Mouse (Mus musculus) adrenal gland, adult 2 months (tissue): ENCODE data around the gene Ttll12. TPM values are rescaled to one million over a fixed set of nuclear protein-coding genes. Genes with fewer than 3 reads are reported as not detected.

Experiments used
- DNase-seq: peaks from one replicate; pipeline ENCODE4 v3.0.0; 2021
- polyA plus RNA-seq: library from polyadenylated mRNA; depleted of rRNA; stranded (reverse); fragments of >200 nt; gene quantifications from 2 replicates; pipeline ENCODE4 v1.2.3, GENCODE M21; 2012
- total RNA-seq, 2 experiments: library from RNA; stranded (reverse); gene quantifications; 2 replicates each; pipeline ENCODE4 v1.2.3; 2021

Ttll12 gene
- total and polyA plus RNA-seq, 3 experiments = 31.7 to 47.4 (median 46.2) TPM

- DNase-seq = no peak
Measured at GRCm38 (mm10) chr15:83593702-83594512, 1.1 kb downstream of the Ttll12 start.

DNA sequence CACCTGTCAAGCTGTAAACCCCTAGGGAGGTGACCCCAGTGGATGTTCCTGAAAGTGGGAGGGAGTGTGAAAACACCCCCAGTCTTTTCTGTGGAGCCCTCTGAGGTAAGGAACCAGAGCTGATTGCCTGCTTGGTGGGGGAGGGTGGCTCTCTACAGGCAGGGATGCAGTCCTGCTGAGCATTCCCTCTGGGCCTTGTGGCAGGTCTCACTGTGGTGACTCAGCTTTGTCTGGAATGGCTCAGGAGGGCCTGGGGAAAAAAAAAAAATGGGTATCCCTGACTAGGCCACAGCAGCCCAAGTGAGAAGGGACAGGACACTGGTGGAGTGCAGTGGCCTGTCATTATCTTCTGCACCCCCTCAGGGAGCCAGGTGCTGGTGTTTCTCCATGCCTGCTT, 1.8 kb downstream of the Ttll12 start:
- peak; percentile 68 for DNase-seq

GRCm38 (mm10) chr15:83592260-83593188, 2.4 kb downstream of the Ttll12 start:
- DNase-seq = no peak

- DNase-seq = no peak
Measured at GRCm38 (mm10) chr15:83591758-83592157, 3.2 kb downstream of the Ttll12 start.

DNA sequence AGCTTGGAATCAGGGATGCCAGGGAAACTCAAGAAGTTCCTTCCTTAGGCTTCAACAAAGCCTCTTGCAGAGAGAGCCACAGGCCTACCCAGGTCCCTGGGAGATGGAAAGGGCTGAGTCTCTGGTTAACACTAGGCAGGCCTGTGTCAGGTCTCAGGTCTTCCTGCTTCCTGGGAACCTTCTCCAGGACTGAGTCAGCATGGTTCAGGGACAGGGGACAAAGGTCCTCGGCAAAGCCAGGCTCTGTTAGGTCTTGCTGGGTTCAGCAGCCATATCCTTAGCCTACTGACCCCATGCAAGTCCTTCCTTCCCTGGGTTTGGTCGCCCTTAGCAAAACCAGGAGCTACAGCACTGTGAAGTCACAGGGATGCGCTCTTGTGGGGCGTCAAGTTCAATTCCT, 4.1 kb downstream of the Ttll12 start:
- no peak for DNase-seq

DNA sequence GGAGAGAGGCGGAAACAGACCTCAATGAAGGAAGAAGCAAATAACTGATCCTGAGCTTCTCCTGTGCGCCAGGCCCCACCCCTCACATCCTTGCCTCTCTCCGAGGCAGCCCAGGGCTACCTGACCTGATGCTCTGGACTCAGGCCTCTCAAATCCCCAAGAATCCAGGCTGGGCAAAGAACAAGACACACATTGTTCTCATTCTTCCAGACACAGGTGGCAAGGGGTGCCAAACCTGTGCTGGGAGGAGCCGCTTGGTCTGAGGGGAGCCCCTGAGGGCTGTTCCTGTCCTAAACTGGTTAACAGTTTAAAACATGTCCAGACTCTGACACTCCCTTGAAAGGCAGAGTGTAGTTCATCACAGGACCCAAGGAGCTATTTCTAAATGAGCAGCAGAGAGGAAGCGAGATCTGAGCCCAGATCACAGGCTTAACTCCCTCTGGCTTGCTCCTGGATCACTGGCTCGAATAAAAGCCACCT, 10.2 kb downstream of the Ttll12 start:
- DNase-seq = no peak

- peak; percentile 78 for DNase-seq
Measured at GRCm38 (mm10) chr15:83583419-83584156, 11.4 kb downstream of the Ttll12 start.

DNA sequence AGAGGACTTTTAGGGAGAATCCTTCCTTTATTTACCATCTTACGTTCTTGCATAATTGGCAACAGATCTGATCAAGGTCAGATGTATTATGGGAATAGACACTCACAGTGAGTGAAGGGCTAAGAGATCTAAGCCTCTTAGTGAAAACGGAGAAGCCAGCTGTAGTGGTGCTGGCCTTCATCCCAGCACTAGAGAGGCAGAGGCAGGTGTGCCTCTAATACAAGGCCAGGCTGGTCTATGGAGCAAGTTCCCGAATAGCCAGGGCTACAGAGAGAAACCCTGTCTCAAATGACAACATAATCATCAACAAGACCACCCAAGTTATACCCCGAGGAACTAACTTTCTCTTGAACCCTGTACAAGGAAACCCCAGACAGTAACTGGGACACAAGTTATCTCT, 12.0 kb downstream of the Ttll12 start:
- DNase-seq = no peak

DNA sequence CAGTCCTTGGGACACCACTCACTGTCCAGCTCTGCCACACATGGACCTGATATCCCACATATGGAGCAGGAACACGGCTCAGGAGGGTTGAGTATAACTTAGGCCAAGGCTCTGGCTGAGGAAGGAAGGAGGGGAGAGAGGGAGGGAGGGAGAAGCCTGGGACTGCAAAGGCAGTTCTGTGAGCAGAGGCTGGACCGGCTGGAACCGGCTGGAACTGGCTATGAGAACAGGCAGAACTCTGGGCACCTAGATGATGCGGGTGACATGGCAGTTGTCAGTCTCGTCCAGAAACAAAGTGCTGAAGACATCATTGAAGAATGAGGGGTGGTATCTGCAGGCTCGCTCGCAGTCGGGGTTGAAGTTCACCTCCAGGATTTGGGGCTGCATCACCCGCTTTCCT, 18.3 kb downstream of the Ttll12 start:
- DNase-seq = no peak

GRCm38 (mm10) chr15:83575543-83575942, 19.4 kb downstream of the Ttll12 start:
- no peak for DNase-seq

DNA sequence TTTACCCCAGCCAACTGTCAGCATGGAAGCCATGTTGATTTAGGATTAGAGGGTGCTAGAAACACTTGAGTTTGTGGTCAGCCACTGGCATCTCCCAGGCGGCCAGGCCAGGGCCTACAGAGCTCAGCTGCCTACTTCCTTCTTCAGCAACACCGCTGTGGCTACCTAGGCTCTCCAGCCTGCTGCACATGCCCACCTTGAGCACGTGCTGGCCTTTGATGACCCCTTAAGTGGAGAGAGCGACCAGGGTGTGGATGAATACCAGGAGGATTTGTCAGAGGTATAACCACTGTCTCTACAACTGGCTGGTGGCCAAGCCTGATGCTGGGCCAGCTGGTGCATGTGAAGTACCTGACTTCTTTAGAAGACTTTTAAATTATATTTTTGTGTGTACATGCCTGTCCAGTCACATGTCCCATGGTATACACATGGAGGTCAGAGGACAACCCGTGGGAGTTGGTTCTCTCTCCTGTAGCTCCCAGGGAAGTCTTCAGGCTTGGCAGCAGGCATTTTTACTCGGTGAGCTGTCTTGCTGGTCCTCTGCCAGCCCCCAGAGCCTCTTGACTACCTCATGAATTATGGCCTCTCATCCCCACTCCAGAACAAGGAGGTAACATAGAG, 20.1 kb downstream of the Ttll12 start:
- DNase-seq = peak; percentile 84

DNA sequence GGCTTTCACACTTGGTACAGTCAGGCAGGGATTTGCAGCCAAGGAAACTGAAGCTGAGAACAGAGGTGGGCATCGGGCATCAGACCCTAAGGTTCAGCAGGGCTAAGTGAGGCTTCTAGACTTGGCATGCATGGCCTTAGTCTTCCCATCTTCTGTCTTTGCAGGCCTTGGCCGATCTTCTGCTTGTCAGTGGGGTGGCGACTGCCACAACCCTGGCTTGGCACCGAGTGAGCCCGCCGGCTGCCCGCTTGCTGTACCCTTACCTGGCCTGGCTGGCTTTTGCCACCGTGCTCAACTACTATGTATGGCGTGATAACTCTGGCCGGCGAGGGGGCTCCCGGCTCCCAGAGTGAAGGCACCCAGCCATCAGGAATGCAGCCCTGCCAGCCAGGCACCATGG, 21.4 kb downstream of the Ttll12 start:
- no peak for DNase-seq

DNA sequence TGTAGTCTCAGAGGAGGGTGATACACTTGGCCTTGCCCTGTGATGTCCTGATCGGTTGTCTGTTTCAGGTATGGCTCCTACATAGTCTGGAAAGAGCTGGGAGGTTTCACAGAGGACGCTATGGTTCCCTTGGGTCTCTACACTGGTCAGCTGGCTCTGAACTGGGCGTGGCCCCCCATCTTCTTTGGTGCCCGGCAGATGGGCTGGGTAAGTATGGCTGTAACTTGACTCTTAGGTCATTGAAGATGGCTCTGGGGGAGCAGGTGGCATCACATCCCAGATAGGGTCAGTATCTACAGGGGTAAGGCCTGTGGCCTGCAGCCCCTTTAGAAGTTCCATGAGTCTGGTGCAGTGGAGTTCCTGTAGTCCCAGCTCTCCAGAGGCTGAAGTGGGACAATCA, 22.8 kb downstream of the Ttll12 start:
- DNase-seq = no peak

GRCm38 (mm10) chr15:83571636-83572035, 23.3 kb downstream of the Ttll12 start:
- DNase-seq = peak; percentile 84

DNA sequence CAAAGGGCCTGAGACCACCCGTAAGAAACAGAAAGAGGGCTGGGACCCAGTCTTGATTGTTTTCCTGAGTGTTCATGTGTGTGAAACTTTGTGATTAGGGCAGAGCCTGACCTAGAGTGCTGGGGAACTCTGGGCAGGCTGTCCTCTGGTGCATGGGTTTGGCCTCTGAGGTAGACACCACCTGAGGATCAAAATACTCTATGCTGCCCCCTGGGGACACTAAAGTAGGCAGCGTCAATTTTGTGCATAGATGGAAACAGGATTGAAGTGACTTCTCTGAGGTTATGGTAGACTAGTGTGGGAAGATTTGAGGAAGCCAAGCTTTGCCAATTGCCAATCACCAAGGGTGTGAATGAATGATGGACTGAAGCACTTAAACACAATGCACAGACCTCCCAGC, 24.3 kb downstream of the Ttll12 start:
- no peak for DNase-seq

- no peak for DNase-seq
Measured at GRCm38 (mm10) chr15:83569682-83570081, 25.3 kb downstream of the Ttll12 start.

GRCm38 (mm10) chr15:83568544-83568943, 26.4 kb downstream of the Ttll12 start:
- peak; percentile 71 for DNase-seq

DNA sequence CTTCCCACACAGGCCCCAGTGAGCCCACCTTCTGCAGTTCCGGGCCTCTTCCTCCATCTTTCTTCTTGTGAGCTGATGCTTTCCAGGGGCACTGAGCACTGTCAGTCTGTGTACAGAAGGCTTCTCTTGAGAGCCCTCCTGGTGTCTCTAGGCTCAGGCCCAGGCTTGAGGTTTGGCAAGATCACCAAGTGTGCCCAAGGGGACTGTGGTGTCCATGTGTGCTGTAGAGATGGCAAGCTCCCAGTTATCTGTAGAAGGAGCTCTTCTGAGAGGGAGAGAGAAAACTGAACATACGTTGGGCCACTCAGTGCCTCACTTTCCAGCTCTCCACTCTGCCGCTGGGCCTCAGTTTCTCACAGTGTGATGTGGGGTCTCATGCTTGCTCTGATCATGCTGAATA, 27.2 kb downstream of the Ttll12 start:
- DNase-seq = peak; percentile 28

GRCm38 (mm10) chr15:83566006-83566405, 29.0 kb downstream of the Ttll12 start:
- DNase-seq = peak; percentile 19

DNA sequence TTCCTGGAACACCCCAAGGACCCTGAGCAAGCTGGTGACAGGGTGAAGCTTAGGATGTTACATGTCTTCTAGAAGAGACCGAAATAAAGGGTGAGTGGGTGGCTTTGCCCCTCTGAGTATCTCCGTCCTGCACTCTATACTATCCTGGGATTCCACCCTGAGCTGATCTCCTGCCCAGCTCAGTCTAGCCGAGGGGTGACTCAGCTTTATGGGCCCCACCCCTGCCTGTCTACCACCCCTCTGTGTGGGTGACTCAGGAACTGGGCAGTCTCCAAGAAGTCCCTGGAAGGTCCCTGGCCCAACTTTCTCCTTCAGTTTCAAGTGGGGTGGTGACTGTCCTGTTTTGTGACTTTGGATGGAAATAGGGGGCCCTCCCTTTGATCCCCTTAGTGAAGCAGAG, 29.5 kb downstream of the Ttll12 start:
- DNase-seq = peak; percentile 94

- DNase-seq = peak; percentile 86
Measured at GRCm38 (mm10) chr15:83563857-83564651, 30.9 kb downstream of the Ttll12 start.
